Mouse (Mus musculus) lung, adult 18-20 months (tissue): ENCODE measurements around the gene Pik3cb.
A peak's percentile ranks its signal among the peaks of the same experiment; 100 is the strongest.

ENCODE experiments used
- DNase-seq, 2 experiments: peaks; one replicate each; pipeline ENCODE4 v3.0.0; 2022; ENCODE audit warnings: mixed read lengths in 2 of 2

Pik3cb gene

DNA sequence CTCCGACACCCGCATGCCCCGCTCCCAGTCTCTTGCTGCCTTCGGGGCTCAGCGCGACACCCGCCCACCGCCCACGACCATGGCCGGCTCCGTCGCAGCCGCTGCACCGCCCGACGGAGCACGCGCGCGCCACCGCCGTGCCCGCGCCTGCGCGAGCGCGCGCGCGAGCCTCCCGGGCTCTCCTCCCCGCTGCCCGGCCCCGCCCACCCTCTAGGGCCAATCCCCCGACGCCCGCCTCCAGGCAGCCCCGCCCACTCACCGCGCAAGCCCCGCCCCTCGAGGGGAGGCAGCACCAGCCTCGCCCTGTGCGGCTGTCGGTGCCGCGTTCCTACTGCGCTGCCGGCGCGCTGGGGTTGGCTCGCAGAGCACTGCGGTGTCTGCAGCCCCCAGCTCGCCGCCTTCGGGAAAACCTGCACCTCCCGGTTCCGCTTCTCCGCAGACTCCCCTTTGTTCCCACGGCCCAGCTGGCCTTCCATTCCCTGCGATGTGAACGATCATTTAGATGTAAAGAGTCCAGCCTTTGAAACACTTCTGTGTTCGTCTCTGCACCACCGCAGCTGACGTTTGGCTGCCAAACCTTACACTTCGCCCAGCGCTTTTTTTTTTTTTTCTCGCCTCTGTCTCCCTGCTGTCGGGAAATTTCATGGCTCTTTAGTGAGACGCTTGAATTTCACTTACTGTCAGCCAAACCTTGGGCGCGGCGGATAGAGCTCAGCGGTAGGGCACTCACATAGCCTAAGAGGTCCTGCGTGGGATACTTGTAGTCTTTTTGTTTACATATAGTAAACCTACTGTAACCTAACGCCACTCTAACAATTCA, at the start of gene Pik3cb:
Gene Pik3cb (minus strand): TSS at position 559 of the 820 bp plus-strand sequence.
- DNase-seq: peak; percentile 95 to 97

DNA sequence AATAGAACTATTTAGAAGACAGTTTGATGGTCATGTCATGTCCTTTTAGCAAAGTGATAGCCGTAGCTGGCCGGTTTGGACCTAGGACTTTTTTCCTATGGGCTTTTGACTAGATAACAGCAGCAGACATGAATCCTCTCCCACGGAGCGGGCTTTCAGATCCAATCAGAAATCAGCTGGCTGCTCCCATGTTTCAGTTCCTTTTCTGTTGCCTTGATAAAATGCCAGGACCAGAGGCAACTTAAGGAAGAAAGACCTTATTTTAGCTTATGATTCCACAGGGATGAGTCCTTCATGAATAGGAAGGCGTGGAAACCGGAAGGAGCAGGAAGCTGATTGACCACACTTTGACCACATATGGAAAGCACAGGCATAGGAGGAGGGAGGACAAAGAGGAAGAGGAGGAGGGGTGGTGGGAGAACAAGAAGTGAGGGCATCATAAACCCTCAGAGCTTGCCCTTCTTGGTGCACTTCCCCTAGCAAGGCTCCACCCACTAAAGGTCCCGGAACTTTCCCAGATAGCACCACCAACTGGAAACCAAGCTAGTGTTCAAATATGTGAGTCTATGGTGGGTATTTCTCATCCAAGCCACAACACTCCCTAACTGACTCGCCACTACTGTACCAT, 42.7 kb upstream of the Pik3cb start:
- DNase-seq: peak; percentile 15 to 24

DNA sequence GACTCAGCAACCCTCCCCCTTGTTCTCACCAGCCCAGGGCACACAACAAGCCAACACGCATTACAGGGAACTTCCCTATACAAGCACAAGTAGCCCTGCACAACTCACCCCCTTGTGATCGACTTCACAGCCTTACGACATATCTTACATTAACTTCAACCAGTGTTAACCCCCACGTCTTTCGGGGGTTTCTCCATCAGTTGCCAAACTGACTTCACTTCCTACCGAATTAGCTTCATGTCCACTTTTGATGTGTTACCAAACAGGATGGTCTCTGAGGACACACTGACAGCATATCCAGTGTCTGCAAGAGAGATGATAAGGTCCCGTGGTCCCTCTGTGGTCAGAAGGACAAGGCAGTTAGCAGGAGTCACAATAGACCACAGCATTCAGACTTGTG, 41.7 kb upstream of the Pik3cb start:
- peak; percentile 26 to 36 for DNase-seq

DNA sequence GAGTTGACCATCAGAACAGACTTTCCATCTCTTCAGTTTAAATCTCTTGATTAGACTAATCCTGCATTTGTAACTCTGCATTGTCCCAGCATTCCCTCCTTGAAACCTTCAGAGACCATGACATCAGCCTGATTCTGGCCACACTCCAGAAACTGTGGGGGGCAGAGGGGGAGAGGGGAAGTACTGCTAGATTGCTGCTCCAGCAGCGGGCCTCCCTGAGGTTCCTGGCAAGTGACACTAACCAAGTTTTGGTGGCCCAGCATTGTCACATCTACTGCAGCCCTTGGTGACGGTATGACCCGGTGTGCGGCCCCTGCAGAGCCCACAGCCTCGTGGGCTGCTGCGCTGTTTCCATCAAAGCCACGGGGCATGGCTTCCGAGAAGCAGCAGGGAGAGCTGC, 39.9 kb upstream of the Pik3cb start:
- no peak for DNase-seq

DNA sequence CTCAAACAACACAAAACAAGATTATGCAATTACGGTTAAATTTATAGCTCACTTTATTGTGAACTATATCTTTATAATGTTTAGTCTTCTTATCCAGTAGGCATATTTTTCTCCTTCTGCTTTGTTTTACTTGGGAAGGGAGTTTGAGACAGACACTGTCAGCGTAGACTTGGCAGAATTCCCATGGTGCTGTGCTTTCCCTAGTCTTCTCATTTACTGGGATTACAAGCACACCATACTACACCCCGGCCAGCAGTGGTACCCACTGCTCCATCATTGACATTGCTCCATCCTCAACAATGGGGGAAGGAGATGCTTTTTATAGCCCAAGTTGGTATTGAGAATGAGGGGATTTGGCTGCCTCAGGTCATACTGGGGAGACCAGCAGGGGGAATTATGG, 38.3 kb upstream of the Pik3cb start:
- no peak for DNase-seq

DNA sequence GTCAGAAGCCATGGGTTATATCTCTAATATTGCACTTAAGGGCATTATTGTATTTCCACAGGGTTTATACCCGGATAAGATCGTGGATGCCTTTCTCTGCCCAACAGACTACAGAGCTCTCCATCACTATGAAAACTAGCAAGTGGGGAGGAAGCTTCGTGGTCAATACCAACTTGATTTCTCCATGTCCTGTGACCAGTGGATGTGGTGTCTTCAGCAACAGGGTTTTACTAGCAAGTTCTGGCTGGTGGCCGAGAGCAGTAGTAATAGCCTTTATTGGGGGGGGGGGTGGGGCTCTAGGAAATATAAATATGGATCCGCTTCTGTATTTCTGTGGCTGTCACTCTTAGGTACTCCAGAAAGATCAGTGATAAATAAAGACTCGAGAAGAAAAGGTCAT, 35.4 kb upstream of the Pik3cb start:
- no peak for DNase-seq

DNA sequence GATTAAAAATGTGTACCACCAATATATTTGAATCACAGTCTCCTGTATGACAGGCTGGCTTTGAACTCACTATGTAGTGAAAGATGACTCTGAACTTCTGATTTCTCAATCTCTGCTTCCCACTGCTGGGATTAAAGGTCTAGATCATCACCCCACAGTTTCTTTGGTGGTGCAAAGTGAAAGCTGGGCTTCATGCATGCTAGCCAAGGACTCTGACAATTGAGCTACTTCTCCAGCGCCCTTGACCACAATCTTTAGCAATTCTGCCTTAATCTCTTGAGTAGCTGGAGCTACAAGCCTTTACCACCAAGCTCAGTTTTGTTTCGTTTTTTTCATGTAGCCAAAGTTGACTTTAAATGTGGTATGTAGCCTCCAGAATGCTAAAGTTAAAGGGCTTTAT, 32.4 kb upstream of the Pik3cb start:
- no peak for DNase-seq

DNA sequence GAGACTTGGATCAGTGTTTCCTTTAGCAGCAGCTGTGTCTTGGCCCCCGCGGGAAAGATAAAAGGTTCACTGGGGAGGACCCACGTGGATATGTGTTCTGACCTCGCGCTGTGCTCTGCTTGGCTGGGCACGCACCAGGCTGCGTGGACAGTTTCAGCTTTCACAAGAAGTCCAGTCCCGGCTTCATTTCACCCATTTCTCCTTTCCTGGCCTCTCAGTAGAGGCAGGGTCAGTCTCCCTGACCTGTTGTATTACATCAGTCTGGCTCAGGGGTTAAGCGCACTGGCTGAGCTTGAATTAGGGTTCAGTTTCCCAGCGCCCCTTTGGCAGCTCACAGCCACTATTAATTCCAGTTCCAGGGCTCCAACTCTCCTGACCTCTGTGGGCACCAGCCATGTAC, 30.8 kb upstream of the Pik3cb start:
- DNase-seq: no peak

DNA sequence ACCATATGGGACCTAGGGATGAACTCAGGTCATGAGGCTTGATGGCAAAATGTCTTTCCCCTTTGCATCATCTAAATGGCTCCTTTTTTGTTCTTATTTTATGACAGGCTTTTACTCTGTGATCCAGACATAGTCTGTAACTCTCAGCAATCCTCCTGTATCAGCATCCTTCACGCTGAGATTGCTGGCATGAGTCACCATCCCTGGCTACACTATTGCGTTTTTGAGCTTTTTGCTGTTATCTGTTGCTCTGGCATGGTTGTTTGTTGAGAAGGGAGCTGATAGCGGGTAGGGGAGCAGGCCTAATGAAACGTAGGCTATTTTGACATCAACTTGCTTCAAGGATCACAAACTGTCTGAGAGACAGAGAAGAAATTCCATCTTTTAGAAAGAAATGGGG, 28.6 kb upstream of the Pik3cb start:
- no peak for DNase-seq

DNA sequence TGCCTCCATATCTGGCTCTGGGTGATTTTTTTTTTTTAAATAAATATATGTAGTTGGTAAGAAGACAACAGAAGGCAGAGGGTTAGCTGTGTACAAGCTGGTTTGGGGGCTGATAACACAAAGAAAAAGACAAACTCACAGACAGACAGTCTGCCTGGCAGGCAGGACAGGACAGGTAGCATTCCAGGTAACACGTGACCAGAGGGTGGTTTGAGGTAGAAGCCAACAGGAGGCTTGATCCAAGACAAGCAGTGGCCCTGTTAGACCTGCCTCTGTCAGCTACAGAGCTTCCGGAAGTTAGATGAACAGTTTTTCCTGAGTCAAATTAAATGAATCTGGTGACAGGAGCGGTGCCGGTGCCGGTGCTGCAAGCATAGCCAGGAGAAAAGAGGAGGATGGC, 26.5 kb upstream of the Pik3cb start:
- peak; percentile 47 to 59 for DNase-seq

DNA sequence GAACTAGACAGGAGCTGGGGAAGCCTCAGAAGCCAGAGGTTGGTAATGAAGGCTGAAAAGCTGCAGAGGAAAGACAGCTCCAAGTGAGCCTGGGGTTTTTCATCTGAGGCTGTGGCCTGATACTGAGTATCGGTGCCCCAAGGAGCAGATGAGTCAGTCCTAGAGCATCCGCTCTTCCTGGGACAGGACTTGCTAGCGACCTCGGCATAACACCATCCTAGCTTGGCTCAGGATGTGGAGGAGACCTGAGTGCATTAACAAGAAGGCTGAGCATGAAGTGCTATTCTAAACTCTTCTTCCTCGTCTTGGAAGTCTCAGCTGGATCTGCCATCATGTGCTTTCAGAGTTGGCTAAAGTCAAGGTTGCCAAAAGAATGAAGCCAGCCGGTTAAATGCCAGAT, 25.5 kb upstream of the Pik3cb start:
- DNase-seq: no peak

DNA sequence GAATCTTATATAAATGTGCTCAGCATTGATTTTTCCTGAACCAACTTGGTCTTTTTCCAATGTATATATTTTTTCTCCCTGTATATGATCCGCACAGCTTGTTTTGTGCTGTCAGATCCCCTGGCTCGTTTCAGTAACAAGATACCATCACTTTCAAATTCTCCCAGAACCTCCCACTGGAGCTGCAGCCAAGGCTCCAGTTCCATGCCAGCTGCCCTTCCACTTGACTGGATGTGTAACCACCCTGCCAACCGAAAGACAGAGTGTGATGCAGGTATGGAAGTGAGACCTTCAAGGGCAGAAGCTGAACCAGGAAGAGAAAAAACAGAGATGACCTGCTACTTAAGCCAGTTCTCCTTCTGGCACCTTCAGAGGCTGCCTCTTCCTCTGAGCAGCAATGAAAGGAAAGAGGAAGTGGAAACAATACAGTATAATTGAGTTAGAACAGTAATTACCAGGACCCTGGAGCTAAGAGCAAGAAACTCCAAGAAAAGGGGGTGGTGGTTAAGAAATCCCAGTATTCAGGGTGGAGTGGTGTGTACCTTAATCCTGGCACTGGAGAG, 24.3 kb upstream of the Pik3cb start:
- DNase-seq: peak; percentile 52 to 57

DNA sequence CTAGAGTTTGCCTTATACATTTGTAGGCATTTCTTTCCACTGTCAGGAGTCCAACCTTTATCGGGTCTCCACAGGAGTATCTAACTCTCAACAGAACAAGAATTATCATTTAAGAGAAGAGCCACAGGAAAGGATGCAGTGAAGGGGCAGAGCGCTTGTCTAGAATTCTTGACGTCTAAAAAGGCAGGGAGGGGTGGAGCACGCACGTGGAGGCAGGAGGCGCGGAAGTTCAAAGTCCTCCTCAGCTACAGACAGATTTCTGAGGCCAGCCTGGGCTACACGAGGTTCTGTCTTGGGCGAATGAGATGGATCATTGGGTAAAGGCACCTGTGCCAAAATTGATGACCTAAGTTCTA, 23.7 kb upstream of the Pik3cb start:
- no peak for DNase-seq

DNA sequence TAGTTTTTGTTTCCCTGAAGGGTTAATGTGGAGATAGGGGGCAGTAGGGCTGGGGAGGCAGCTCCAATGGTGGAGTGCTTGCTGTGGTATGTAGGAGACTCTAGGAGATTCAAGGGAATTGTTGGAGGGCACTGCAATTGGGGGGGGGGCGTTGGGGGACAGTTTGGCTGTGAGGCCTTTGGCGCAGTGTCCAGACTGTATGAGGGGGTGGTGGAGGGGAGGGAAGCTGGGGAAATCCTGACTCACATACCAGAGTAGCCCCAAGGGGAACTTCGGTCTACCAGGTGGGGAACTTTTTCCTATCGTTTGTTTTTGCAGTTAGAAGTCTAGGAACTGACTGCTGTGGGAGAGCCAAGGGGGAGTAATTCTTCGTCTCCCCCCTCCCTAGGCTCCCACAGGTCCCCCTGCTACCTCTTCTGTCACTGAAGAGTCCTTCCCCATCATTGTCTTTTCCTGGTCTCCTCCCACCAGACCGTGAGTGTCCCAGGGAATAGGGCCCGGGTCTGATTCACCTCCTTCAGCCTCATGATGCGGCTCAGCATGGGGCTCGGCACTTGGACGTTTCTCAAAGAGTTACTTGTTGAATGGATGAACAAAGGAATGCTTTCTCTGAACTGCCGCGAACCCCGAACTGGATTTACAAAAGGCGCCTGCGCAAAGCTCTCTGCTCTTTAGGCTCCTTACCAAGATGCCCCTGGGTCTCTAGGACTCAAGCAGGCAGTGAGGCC, 23.2 kb upstream of the Pik3cb start:
- no peak for DNase-seq

DNA sequence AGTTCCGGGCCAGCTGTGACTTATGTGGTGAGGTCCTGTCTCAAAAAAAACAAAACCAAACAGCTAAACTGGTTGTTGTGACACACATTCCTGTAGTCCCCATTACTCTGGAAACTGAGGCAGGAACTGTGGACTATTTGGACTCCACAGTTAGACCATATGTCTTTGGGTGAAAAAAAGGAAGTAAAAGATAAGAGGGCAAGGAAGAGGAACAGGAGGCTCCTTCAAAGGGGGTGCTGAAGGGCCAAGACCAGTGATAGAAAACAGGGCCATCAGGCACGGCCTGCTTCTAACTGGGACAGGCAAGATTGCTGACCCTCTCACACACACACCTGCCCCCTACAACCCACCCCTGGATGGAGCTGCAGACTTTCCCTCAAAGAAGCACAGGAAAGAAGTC, 22.4 kb upstream of the Pik3cb start:
- no peak for DNase-seq

DNA sequence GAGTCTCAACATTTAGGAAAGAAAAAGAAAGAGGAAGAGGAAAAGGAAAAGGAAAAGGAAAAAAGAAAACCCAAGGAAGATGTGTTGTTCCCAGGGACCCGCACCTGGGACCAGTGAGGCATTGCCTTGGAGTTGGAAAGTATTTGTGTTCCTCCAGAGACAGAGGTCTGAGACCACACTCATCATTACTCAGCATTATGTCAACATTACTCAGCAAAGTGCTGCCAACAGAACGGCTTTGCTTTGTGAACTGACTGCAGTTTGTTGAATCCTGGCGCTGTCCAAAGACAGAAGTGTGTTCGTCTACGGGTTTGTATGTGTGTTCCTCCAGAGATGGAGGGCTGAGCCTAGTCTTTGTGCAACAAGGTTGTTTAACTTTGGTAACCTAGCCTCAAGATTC, 20.4 kb upstream of the Pik3cb start:
- no peak for DNase-seq

DNA sequence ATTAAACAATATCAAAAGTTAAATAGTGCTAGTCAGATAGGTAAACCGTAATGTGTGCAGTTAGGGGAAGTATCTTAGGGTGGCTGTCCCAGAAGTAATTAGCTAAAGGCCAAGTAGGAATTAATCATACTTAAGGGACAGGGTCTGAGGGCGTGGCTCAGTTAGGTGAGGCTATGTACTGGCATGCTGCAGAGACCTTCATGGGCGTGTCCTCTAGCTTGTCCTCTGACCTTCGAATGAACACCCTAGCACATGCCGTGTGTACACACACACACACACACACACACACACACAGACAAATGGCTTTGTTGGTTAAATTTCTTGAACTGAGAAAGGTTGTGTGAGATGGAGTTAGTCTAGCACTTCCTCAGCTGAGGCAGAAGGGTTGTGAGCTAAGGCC, 19.5 kb upstream of the Pik3cb start:
- no peak for DNase-seq

DNA sequence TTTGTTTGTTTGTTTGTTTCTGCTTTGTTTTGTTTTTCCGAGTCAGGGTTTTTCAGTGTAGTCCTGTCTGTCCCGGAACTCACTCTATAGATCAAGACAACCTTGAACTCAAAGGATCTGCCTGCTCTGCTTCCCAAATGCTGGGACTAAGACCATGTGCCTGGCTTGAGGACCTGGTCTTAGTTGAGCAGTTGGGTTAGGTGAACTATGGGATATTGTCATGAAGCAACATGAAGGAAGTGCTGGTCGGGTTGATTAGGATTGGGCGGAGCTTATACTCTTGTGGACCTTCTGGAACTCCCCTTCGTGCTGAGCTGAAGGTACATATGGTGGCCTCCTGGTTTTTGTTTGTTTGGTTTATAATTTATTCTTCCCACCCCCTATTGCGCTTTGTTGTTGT, 18.3 kb upstream of the Pik3cb start:
- DNase-seq: no peak

DNA sequence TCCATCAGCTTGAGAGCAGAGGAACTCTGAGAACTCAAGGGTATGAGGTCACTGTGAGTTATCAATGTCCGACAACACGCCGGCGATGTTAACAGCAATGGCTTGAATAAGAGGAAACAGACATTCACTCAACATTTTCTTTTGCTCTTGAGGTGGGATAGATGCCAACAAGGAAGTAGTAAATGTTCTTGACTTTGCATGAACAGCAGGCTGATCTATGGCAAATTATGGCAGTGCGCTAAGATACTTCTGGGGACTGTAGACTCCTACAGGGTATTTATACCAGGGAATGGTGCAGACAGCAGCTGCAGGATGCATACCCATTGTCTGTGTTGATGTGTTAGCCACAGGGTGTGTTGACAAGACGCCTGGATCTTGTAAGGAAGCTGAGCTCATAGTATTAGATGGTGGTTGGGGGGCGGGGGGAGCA, 17.8 kb upstream of the Pik3cb start:
- DNase-seq: no peak

DNA sequence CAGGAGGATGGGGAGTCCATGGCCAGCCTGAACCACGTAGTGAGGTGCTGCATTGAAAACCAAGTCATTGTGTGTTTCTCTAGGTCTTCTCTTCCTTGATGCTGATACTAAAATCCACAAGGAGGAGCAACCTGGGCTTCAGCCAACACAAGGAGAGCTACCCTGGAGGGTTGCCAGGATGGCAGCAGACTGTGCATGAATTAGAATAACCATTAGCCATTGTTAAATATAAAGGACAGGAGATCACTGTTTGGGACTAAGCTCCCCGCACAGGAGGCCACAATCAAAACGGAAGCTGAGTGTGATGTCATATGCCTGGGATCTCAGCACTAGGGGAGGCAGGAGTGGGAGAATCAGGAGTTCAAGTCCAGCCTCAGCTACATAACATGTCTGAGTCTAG, 13.2 kb upstream of the Pik3cb start:
- peak; percentile 42 to 60 for DNase-seq

DNA sequence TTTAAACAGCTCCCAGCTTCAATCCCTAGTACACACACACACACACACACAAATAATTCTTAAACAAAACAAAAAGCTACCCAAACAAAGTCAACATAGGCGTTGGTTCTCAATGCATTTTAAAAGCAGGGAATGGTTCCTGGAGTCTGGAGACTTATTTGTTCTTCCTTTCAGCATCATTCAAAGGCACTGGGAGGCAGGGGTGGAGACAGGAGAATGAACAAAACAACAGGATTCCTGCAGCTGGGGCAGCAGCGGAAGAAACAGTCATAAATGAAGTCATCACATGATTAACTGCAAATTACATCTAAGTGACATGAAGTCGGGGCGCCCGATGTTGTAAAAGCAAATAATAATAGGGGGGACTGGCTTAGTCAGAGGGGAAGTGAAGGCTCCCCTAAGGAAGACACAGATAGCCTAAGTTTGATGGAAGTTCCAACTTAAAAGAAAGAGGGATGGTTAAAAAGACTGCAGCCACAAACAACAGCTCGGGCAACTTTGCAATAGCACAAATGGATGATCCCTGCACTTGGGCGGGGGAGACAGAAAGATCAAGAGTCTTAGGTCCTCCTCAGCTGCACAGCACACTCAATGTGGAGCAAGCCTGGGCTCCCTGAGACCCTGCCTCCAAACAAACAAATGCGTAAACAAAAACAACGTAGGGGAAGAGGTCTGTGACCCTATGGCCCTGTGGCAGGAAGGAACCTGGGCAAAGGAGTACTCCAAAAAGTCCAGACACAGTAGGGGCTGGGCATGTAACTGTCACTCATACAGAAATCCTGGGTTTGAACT, 12.5 kb upstream of the Pik3cb start:
- DNase-seq: no peak

DNA sequence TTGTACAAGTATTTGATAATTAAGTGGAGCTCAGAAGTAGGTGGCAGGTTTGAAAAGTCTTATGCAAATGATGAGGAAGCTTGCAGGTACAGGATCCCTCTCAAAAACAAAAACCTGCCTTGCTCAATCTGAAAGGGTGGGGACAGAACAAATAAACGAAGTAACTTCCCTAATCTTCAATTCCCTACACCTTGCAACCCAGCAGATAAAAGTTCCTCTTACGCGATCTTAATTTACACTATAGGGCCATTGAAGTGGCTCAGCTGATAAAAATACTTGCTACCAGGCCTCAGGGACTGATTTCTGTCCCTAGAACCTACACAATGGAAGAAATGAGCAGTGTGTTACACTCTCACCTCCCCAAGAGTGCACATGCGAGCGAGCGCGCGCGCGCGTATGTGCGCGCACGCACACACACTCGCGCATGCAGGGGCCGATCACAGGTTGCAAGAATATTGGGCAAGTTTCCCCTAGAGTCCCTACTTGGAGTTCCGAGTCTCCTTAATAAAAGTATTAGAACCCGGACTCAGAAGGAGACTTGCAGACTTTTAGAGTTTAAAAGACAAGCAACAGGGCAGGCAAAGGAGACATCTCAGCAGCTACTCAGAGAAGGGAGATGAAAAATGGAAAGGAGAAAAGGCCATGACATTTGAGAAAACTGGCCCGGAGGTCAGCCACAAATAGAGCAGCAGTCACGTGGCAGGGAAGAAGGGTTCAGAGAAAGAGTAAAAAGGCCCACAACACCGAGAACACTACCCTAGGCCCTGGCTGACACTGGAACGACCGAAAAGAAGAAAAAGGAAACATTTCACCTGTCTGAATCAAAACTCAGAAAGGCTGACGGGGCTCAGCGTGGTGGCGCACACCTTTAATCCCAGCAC, 6.7 kb upstream of the Pik3cb start:
- no peak for DNase-seq
